Mouse (Mus musculus) ES-E14 (cell line): ENCODE data around the gene Gm6309. TPM values are rescaled to one million over a fixed set of nuclear protein-coding genes. Genes with fewer than 3 reads are reported as not detected.

ENCODE experiments used
- DNase-seq: peaks from one replicate; pipeline ENCODE4 v3.0.0-alpha.2; 2013; ENCODE audit warnings: low read depth, low spot score
- H3K27ac ChIP-seq: 2 replicates; pipeline ENCODE4 v1.5.1; 2012; ENCODE audit warnings: low read depth, mild to moderate bottlenecking, low read length, moderate library complexity, mixed read lengths; ENCODE audit not compliant: poor library complexity, insufficient read depth, severe bottlenecking
- H3K36me3 ChIP-seq: 2 replicates; pipeline ENCODE4 v1.6.1; 2012; ENCODE audit warnings: mild to moderate bottlenecking, low read length, moderate library complexity, mixed read lengths; ENCODE audit not compliant: control insufficient read depth, poor library complexity, insufficient read depth, severe bottlenecking
- H3K4me1 ChIP-seq, 2 experiments: fragments of 150-350 bp in 1 of 2; sonication (generic) in 1 of 2; 2 replicates each; pipeline ENCODE4 v1.6.1; 2012; ENCODE audit warnings: low read length in 2 of 2, mild to moderate bottlenecking in 1 of 2, mixed read lengths in 1 of 2; ENCODE audit not compliant: control insufficient read depth in 2 of 2, insufficient read depth in 2 of 2, poor library complexity in 1 of 2
- H3K4me3 ChIP-seq, 2 experiments: fragments of 150-350 bp in 1 of 2; sonication (generic) in 1 of 2; 2 replicates each; pipeline ENCODE4 v1.5.1; 2012; ENCODE audit warnings: low read length in 2 of 2, low read depth in 1 of 2, mild to moderate bottlenecking in 1 of 2, mixed read lengths in 1 of 2; ENCODE audit not compliant: insufficient read depth in 1 of 2, poor library complexity in 1 of 2, severe bottlenecking in 1 of 2
- H3K9ac ChIP-seq: 2 replicates; pipeline ENCODE4 v1.6.1; 2012; ENCODE audit warnings: low read depth, mild to moderate bottlenecking, low read length, mixed read lengths; ENCODE audit not compliant: poor library complexity, insufficient read depth, severe bottlenecking
- H3K9me3 ChIP-seq: fragments of 150-350 bp; sonication (generic); 2 replicates; pipeline ENCODE4 v1.6.1; 2012; ENCODE audit warnings: low read depth, mild to moderate bottlenecking, low read length; ENCODE audit not compliant: control insufficient read depth, insufficient read depth
- CHD2 ChIP-seq: IDR thresholded peaks from 2 replicates; pipeline ENCODE4 v1.6.1; 2014; ENCODE audit warnings: mild to moderate bottlenecking, low read depth, low read length, inconsistent platforms
- HCFC1 ChIP-seq: IDR thresholded peaks from 2 replicates; pipeline ENCODE4 v1.6.1; 2012; ENCODE audit warnings: low read length, inconsistent platforms, borderline replicate concordance; ENCODE audit not compliant: insufficient read depth
- MAFK ChIP-seq: IDR thresholded peaks from 2 replicates; pipeline ENCODE4 v1.6.1; 2014; ENCODE audit warnings: mild to moderate bottlenecking, low read depth, low read length, inconsistent platforms; ENCODE audit not compliant: insufficient read depth
- ZC3H11A ChIP-seq: IDR thresholded peaks from 2 replicates; pipeline ENCODE4 v1.6.1; 2012; ENCODE audit warnings: low read depth, mild to moderate bottlenecking, inconsistent platforms, low read length, borderline replicate concordance
- ZNF384 ChIP-seq: IDR thresholded peaks from 2 replicates; pipeline ENCODE4 v1.6.1; 2012; ENCODE audit warnings: low read depth, low read length, inconsistent platforms
- in situ Hi-C, 2 experiments: fragments of 600-800 bp; cut with MboI; formaldehyde crosslinking; loops; one replicate each; pipeline ENCODE4 v1.15.1; 2025; ENCODE audit warnings: low sequenced_read_pairs in 2 of 2, inconsistent platforms in 1 of 2; ENCODE audit not compliant: unreplicated experiment in 2 of 2
- total RNA-seq: library from RNA; depleted of rRNA; stranded (reverse); fragments of 300-350 nt; gene quantifications from 2 replicates; pipeline ENCODE4 v1.2.3, GENCODE M21; 2012; rRNA removed

Gene Gm6309
- total RNA-seq, 1 experiment, result not detected

DNA sequence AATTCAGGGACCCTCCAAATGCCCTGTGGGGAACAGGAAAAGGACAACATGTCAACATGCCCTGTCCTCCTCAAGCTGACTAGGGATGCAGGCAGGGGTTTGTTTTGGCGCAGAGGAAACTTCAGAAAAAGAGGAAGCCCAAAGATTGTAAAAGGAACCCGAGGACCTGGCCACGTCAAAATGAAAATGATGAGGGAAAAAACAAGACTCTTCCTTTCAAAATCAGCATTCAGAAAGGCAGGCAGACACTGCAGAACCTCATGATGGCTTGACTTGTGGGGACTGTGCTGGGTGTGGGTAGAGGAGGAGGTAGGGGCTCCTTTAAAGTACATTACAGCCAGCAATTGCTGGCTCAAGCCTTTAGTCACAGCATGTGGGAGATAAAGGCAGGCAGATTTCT is 20.1 kb downstream of the Gm6309 start:
- H3K4me3 ChIP-seq, result no peak overlapping the region
- H3K9me3 ChIP-seq, result no peaks in the 10 kb centered on the region
- no peaks in the 10 kb centered on the region for H3K4me1 ChIP-seq
- H3K36me3 ChIP-seq, result no peaks in the 10 kb centered on the region
- no peak overlapping the region for H3K9ac ChIP-seq
- TF ChIP-seq MAFK, result no peak
- TF ChIP-seq HCFC1, result no peak
- no peak for TF ChIP-seq ZC3H11A
- TF ChIP-seq ZNF384, result no peak
- TF ChIP-seq CHD2, result no peak
- in situ Hi-C loops, result no loop called here
- H3K27ac ChIP-seq, result no peak overlapping the region
- no peak for DNase-seq

DNA sequence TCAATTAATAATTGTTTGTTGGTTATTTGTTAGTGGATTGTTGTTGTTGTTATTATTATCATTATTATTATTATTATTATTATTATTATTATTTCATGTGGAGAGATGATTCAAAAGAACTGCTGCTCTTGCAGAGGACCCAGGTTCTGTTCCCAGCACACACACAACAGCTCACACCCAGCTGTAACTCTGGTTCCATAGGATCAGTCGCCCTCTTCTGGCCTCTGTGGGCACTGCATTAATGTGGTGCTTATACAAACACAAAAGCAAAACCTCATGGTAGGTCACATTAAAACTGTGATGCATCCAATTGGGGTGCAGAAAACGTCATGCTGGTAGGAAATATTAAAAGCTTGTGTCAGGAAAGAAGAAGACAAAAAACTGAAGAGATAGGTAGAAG is 22.6 kb downstream of the Gm6309 start:
- H3K9ac ChIP-seq, result no peak overlapping the region
- no peaks in the 10 kb centered on the region for H3K4me1 ChIP-seq
- DNase-seq, result peak; percentile 29
- H3K36me3 ChIP-seq, result no peaks in the 10 kb centered on the region
- TF ChIP-seq MAFK (no peak), ZC3H11A (no peak), HCFC1 (no peak), CHD2 (no peak), ZNF384 (no peak)
- no peak overlapping the region for H3K4me3 ChIP-seq
- H3K9me3 ChIP-seq, result no peaks in the 10 kb centered on the region
- in situ Hi-C loops, result no loop called here
- no peak overlapping the region for H3K27ac ChIP-seq

Other genes with a start within 250 kb of the Gm6309 start
- not detected in 2 replicates for gene Cyp3a25, start 161.1 kb downstream of the Gm6309 start, total RNA-seq
- gene Cyp3a59, start 91.5 kb downstream of the Gm6309 start, total RNA-seq, result not detected in 2 replicates
- gene Gm5565, start 10.2 kb downstream of the Gm6309 start, total RNA-seq, result not detected in 2 replicates
- gene 1700001J03Rik, start 14.6 kb upstream of the Gm6309 start, total RNA-seq, result not detected in 2 replicates
- gene Rnf6, start 50.8 kb upstream of the Gm6309 start, total RNA-seq, result 18.5 and 25.1 TPM in 2 replicates
- 61.7 and 63.9 TPM in 2 replicates for gene Cdk8, start 60.5 kb upstream of the Gm6309 start, total RNA-seq
- gene Wasf3, start 214.3 kb upstream of the Gm6309 start, total RNA-seq, result 6.2 and 8.0 TPM in 2 replicates